Mouse (Mus musculus) limb, embryonic 15.5 days (tissue): ENCODE measurements at regions not wholly inside any gene's neighbourhood (a gene's known extent, or its start where the extent isn't known, plus 50 kb on each side); places are given as distances from the start of the nearest gene placed in this dataset.
"Not testable (repeated sequence)": the region's sequence is repeated elsewhere in the genome, so short reads cannot be mapped to it uniquely, and the experiment has no call there.

ENCODE experiments used
- ATAC-seq: fragments of 200-750 bp; cut with Nextera tagmentation; 2 replicates; pipeline ENCODE4 v1.8.0; 2017; ENCODE audit warnings: low read depth, moderate TSS enrichment; ENCODE audit not compliant: insufficient number of reproducible peaks, low FRiP score, low TSS enrichment
- H3K27ac ChIP-seq: fragments of 300-500 bp; sonication (generic); 2 replicates; pipeline ENCODE4 v1.5.1; 2015; ENCODE audit warnings: moderate library complexity, mild to moderate bottlenecking, inconsistent platforms
- H3K27me3 ChIP-seq: fragments of 300-500 bp; sonication (generic); 2 replicates; pipeline ENCODE4 v1.6.1; 2015; ENCODE audit warnings: inconsistent platforms
- H3K36me3 ChIP-seq: fragments of 300-500 bp; sonication (generic); 2 replicates; pipeline ENCODE4 v1.6.1; 2015; ENCODE audit warnings: inconsistent platforms
- H3K4me1 ChIP-seq: fragments of 300-500 bp; sonication (generic); 2 replicates; pipeline ENCODE4 v1.6.1; 2015; ENCODE audit warnings: inconsistent platforms
- H3K4me2 ChIP-seq: fragments of 300-500 bp; sonication (generic); 2 replicates; pipeline ENCODE4 v1.6.1; 2015; ENCODE audit warnings: mild to moderate bottlenecking, inconsistent platforms
- H3K4me3 ChIP-seq: fragments of 300-500 bp; sonication (generic); 2 replicates; pipeline ENCODE4 v1.5.1; 2015; ENCODE audit warnings: mild to moderate bottlenecking, inconsistent platforms
- H3K9ac ChIP-seq: fragments of 300-500 bp; sonication (generic); 2 replicates; pipeline ENCODE4 v1.6.1; 2015; ENCODE audit warnings: inconsistent platforms
- H3K9me3 ChIP-seq: fragments of 300-500 bp; sonication (generic); 2 replicates; pipeline ENCODE4 v1.6.1; 2016; ENCODE audit warnings: inconsistent platforms
- WGBS: fragments of 180-500 bp; shearing (Covaris S2); methylation state at CpG from one replicate; pipeline ENCODE4 v1.1.7; 2015; 5-methylcytosine and 5-hydroxymethylcytosine counted together

DNA sequence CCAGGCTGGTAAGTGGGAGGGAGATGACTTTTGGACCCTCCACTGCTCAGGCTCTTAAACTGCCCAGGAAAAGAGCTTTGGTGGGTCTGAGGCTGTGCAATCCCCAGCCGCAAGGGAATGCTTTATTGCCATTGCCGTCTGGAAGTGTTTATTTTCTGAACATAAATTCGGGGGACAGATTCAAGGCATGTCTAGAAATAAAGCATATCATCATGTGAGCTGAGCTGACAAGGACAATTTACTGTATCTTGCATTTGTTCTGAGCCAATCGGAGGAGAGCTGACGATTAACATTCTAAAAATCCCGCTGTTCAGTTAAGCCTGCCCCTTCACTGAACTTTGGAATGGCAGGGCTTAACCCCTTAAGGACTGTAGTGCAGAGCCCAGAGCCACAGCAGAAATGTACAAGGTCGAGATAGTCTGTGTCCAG, 979.3 kb downstream of the Bcl11a start:
- Histone ChIP-seq H3K4me3 (no peak overlapping the region), H3K4me2 (peak overlapping the region; percentile 17; the same call in 1 of the 2 replicates), H3K9ac (no peak overlapping the region), H3K27ac (no peak overlapping the region), H3K27me3 (no peaks in the 10 kb centered on the region), H3K36me3 (no peaks in the 10 kb centered on the region), H3K9me3 (no peaks in the 10 kb centered on the region), H3K4me1 (peaks cover 8% of the 10 kb centered on the region; the same call in 1 of the 2 replicates)
- 3% methylated on average over 7 of the region's 7 CpGs for WGBS
- ATAC-seq = 0 out of 2 replicates have a peak, but pooled peaks have one; percentile 35

DNA sequence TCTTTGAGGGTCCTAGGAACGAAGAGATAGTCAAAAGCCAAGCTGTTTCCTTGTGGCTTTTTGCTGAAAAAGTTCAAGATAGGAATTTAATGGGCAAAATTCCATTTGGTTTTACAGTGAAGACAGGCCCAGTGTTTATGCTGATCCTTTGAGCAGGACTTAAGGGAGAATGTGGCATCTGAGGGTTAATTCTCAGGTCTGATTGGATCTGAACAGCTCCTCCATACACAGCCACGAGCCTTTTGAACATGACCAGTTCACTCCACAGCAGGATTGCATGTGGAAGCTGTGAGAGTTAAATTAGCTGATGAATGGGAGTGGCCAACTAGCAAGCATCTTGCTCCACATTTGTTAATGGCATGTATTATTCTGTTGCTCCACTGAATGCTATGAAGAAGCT, 979.7 kb downstream of the Bcl11a start:
- peaks cover 8% of the 10 kb centered on the region; the same call in 1 of the 2 replicates for H3K4me1 ChIP-seq
- no peak for ATAC-seq
- H3K4me2 ChIP-seq = peak overlapping the region; percentile 17; the same call in 1 of the 2 replicates
- H3K27ac ChIP-seq = no peak overlapping the region
- no peaks in the 10 kb centered on the region for H3K36me3 ChIP-seq
- no peaks in the 10 kb centered on the region for H3K9me3 ChIP-seq
- no peaks in the 10 kb centered on the region for H3K27me3 ChIP-seq
- 17% methylated on average over 2 of the region's 2 CpGs for WGBS
- no peak overlapping the region for H3K4me3 ChIP-seq
- no peak overlapping the region for H3K9ac ChIP-seq

DNA sequence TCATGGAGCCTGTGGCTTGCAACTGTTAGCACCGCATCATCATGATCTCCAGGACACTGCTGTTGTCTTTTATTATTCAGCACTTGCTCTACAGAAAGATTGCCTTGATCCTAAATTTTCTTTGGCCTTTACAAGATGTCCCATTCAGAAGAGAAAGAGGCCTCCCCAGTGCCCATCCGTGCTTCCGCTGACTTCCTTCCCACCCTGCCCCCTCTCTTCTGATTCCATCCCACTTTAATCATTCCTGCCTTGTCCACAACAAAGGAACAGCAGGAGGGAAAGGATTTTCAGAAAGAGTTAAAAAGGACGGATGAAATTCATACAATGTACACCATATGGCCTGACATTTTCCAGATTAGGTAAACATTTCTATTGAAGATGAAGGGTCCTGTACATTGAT, 985.2 kb downstream of the Bcl11a start:
- H3K9me3 ChIP-seq = no peaks in the 10 kb centered on the region
- H3K36me3 ChIP-seq = no peaks in the 10 kb centered on the region
- H3K4me1 ChIP-seq = no peaks in the 10 kb centered on the region
- H3K9ac ChIP-seq = no peak overlapping the region
- ATAC-seq = no peak
- no peak overlapping the region for H3K4me3 ChIP-seq
- no peak overlapping the region for H3K4me2 ChIP-seq
- H3K27ac ChIP-seq = no peak overlapping the region
- no peaks in the 10 kb centered on the region for H3K27me3 ChIP-seq
- WGBS = 43% methylated on average over 4 of the region's 4 CpGs

DNA sequence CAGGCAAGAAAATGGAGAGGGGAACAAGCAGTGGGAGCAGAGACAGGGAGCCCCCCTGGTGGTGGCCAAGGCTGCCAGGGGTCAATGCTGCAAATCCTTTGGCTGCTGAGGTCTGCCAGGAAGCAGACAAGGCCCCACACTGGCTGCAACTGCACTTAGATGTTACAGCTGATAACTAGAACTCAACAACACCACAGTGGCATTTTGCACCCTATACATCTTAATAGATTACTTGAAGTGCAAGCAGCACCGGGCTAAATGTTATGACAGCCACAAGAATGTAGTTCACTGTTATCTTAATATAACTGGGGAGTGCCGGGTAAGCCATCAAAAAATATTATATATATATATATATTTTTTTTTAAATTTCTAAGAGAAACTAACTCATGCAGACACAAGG, 986.1 kb downstream of the Bcl11a start:
- Histone ChIP-seq H3K9ac (no peak overlapping the region), H3K27me3 (no peaks in the 10 kb centered on the region), H3K4me3 (no peak overlapping the region), H3K4me2 (no peak overlapping the region), H3K36me3 (no peaks in the 10 kb centered on the region), H3K4me1 (no peaks in the 10 kb centered on the region), H3K9me3 (no peaks in the 10 kb centered on the region), H3K27ac (no peak overlapping the region)
- WGBS = 34% methylated on average over 2 of the region's 2 CpGs
- no peak for ATAC-seq

DNA sequence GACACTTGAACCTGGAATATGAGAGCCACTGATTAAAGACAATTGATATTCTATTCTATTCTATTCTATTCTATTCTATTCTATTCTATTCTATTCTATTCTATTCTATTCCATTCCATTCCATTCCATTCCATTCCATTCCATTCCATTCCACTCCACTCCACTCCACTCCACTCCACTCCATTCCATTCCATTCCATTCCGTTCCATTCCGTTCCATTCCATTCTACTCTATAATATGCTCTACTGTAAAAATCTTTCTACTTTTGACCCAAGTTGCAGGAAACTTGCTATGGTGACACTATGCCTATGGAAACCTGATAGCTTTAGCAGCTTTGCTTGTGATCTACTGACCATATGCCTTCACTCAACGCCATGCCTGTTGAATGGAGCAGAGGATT, 1022.1 kb downstream of the Bcl11a start:
- H3K4me3 ChIP-seq = not testable (repeated sequence)

DNA sequence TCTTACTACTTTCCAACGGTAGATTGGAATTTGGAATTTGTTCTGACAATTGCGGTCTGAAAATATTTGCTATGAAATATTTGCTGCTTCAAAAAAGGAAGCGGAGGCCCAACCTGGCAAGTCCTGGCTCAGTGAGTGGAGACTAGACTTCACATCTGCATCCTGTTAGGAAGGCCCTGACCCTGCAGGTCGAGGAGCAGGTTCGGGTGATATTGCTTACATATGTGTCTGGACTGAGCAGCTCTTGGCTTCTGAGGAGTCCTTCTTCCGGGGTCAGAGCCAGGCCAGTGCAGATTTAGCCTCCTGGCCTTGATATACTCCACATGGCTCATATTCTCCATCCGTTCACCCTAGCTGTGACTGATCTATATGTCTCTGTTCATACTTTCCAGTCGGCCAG, 1026.6 kb downstream of the Bcl11a start:
- H3K36me3 ChIP-seq = no peaks in the 10 kb centered on the region
- no peak overlapping the region for H3K4me3 ChIP-seq
- no peak overlapping the region for H3K4me2 ChIP-seq
- H3K9me3 ChIP-seq = no peaks in the 10 kb centered on the region
- H3K4me1 ChIP-seq = no peaks in the 10 kb centered on the region; the same call in 1 of the 2 replicates
- no peak overlapping the region for H3K27ac ChIP-seq
- H3K27me3 ChIP-seq = no peaks in the 10 kb centered on the region
- no peak overlapping the region for H3K9ac ChIP-seq
- no peak for ATAC-seq
- WGBS = 29% methylated on average over 8 of the region's 8 CpGs

More for the DNA sequence above, 1022.1 kb downstream of the Bcl11a start:
- not testable (repeated sequence) for H3K4me2 ChIP-seq, H3K27ac ChIP-seq, H3K4me1 ChIP-seq, ATAC-seq, H3K27me3 ChIP-seq, H3K9me3 ChIP-seq, H3K9ac ChIP-seq, H3K36me3 ChIP-seq
- 90% methylated on average over 3 of the region's 3 CpGs for WGBS

DNA sequence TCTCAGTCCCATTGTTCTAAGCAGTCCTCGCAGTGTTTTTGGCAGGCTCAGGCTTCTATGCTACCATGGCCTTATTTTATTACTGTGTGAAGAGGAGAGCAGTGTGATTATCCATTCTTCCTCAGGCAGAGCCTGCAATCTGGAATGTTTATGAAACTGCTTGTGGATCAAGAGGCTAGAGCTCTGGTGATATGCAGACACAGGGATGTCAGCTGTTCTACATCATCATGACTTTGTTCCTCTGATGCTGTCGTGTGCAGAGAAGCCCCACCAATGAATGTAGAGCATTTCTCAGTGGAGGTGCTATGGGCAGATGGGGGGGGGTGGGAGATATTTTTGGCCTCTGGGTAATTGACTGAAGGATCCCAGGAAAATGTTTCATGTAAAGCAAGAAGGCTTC, 1046.6 kb downstream of the Bcl11a start:
- Histone ChIP-seq H3K9me3 (no peaks in the 10 kb centered on the region), H3K36me3 (no peaks in the 10 kb centered on the region), H3K27me3 (no peaks in the 10 kb centered on the region), H3K4me1 (no peaks in the 10 kb centered on the region), H3K27ac (no peak overlapping the region), H3K9ac (no peak overlapping the region), H3K4me2 (no peak overlapping the region), H3K4me3 (no peak overlapping the region)
- ATAC-seq = no peak
- 36% methylated on average over 2 of the region's 2 CpGs for WGBS

DNA sequence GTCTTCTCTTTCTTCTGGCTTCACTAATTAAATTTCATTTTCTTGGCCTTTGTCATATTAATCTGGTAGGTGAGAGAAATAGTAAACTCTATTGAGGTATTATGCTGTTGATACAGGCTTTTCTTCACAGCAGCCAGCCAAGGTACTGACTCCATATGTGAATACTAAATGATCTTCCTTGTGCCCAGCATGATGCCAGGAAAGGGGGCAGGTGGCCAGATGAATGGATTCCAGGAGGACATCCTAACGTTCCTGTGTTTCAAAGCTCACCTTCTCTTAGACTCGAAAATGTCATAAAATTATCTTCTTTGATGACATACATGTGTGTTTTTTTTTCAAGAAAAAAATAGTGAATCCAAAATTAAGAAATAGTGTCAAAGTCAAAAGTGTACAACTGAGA, 1064.4 kb downstream of the Bcl11a start:
- Histone ChIP-seq H3K4me3 (no peak overlapping the region), H3K9me3 (no peaks in the 10 kb centered on the region), H3K27me3 (no peaks in the 10 kb centered on the region), H3K27ac (no peak overlapping the region), H3K4me1 (no peaks in the 10 kb centered on the region), H3K9ac (no peak overlapping the region), H3K36me3 (no peaks in the 10 kb centered on the region), H3K4me2 (no peak overlapping the region)
- 43% methylated on average over 2 of the region's 2 CpGs for WGBS
- ATAC-seq = no peak

DNA sequence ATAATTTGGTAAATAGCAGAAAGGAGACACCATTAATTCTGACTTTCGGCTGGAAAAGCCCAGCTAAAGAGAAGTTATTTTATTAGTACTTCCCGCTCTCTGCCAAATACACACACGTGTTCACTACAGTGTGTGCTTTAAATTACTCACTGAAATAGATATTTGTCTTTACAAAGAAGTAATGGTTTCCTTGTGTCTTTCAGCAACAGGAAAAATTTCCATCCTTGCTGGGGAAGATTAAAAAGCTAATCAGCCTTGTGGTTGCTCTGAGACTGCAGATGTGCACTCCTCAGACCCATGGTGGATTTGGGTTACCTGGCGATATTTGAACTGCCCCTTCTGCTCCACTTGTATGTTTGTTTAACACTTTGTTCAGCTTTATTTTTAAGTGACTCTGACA, 1065.0 kb downstream of the Bcl11a start:
- Histone ChIP-seq H3K4me1 (no peaks in the 10 kb centered on the region), H3K9me3 (no peaks in the 10 kb centered on the region), H3K4me2 (no peak overlapping the region), H3K27ac (no peak overlapping the region), H3K36me3 (no peaks in the 10 kb centered on the region), H3K4me3 (no peak overlapping the region), H3K9ac (no peak overlapping the region), H3K27me3 (no peaks in the 10 kb centered on the region)
- WGBS = 26% methylated on average over 4 of the region's 4 CpGs
- no peak for ATAC-seq

DNA sequence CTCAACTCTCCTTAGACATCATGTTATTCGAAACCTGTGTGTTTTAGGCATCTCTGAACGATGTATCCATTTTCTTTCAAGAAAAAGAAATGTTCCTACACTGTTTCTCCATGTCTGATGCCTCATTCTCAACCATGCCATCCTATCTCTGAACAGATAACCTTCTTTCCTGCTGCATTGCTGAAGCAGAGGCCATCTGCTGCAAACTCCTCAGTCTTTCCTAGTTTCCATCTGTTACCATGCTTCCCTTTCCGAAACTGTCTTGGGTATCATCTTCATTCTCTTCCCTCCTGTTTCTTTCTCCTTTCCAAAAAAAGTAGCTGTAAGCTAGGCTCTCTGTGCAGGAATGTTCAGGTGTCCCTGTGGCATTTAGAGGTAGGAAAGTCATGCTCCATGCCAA, 1063.3 kb downstream of the 5730522E02Rik start:
- H3K9me3 ChIP-seq = no peaks in the 10 kb centered on the region
- no peak overlapping the region for H3K4me3 ChIP-seq
- no peak for ATAC-seq
- WGBS = 74% methylated on average over 3 of the region's 3 CpGs
- H3K27me3 ChIP-seq = no peaks in the 10 kb centered on the region
- no peaks in the 10 kb centered on the region for H3K4me1 ChIP-seq
- no peak overlapping the region for H3K4me2 ChIP-seq
- no peaks in the 10 kb centered on the region for H3K36me3 ChIP-seq
- H3K9ac ChIP-seq = no peak overlapping the region
- no peak overlapping the region for H3K27ac ChIP-seq

DNA sequence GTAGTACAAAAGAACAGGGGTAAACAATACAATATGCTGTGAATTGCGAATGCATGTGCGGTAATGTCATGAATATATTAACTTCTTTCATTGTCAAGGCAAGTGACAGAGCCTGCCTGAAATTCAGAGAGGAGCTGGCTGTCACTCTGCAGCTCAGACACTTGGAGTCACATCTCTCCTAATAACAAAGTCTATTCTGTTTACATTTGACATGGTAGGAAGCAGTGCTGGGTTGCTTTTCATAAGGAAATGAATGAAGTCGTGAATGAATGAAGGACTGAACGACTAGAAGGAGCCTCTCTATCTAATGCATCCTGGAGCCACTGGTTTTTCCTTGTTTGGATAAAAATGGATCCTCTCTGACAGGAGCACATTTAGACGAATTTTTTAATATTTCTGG, 1053.9 kb downstream of the 5730522E02Rik start:
- Histone ChIP-seq H3K27me3 (no peaks in the 10 kb centered on the region), H3K36me3 (no peaks in the 10 kb centered on the region), H3K9ac (no peak overlapping the region), H3K27ac (no peak overlapping the region), H3K9me3 (no peaks in the 10 kb centered on the region), H3K4me3 (no peak overlapping the region), H3K4me1 (no peaks in the 10 kb centered on the region), H3K4me2 (no peak overlapping the region)
- 41% methylated on average over 5 of the region's 5 CpGs for WGBS
- ATAC-seq = no peak

DNA sequence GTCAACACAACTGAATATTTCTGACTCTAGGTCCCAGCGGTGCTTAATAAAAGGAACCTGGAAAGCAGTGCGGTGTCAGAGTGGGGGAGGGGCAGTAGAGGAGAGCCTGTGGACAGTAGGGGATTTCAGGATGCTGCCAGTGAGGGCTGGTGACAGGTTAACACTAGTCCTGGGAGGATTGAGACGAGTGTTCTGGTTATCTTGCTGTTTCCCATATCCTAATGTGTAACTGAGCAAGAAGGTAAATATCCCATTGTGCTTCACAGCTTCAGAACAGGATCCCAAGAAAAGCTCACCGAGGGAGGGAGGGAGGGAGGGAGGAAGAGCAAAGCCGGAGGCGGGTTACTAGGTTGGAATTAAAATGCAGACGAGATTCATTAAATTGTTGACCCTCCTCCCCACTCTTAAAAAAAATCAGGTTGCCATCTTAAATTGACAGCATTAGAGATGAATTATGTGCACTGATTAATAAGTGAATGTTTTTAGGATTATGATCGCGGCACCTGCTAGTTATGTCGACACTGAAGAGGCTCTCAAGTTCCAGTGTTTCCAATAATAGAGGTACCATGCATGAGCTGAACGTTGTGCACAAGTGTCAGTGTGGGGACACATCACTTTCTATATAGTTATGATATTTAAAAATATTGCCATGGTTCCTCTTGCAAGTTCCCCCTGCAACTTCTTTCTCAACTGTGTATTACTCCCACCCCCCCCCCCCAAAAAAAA, 1053.3 kb downstream of the 5730522E02Rik start:
- WGBS = 32% methylated on average over 11 of the region's 11 CpGs
- Histone ChIP-seq H3K27ac (no peak overlapping the region), H3K9ac (no peak overlapping the region), H3K4me2 (no peak overlapping the region), H3K4me3 (no peak overlapping the region), H3K36me3 (no peaks in the 10 kb centered on the region), H3K4me1 (no peaks in the 10 kb centered on the region), H3K9me3 (no peaks in the 10 kb centered on the region), H3K27me3 (no peaks in the 10 kb centered on the region)
- no peak for ATAC-seq

DNA sequence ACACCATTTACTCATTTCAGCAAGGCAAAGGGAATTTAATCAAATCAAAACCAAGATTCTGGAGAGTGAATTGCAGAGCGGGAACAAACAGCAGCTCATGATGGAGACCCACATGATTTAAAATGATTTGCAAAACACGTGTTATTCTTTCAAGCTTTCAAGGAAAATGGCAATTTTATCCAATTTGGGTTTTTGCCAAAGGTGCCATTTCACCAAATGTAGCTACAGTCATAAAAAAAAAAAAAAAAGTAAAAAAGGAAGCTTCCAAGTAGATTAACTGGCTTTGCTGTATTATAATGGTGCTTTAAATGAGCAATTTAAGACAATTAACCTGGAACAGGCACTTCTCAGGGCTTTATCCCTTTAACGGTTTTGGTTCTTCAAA, 1052.7 kb downstream of the 5730522E02Rik start:
- ATAC-seq = no peak
- Histone ChIP-seq H3K27me3 (no peaks in the 10 kb centered on the region), H3K9ac (no peak overlapping the region), H3K36me3 (no peaks in the 10 kb centered on the region), H3K9me3 (no peaks in the 10 kb centered on the region), H3K27ac (no peak overlapping the region), H3K4me3 (no peak overlapping the region), H3K4me2 (no peak overlapping the region), H3K4me1 (no peaks in the 10 kb centered on the region)
- 41% methylated on average over 3 of the region's 3 CpGs for WGBS
